Mouse (Mus musculus) lung, adult 2 months (tissue): ENCODE measurements around the gene Chd2.

ENCODE experiments used
- CTCF ChIP-seq: fragments of 200-500 bp; IDR thresholded peaks from 2 replicates; pipeline ENCODE4 v1.5.1; 2011; ENCODE audit warnings: mild to moderate bottlenecking, low read length, control low read depth; ENCODE audit not compliant: insufficient read depth
- POLR2A ChIP-seq: fragments of 200-500 bp; IDR thresholded peaks from 2 replicates; pipeline ENCODE4 v1.6.1; 2011; ENCODE audit warnings: low read depth, mild to moderate bottlenecking, control low read depth, low read length, borderline replicate concordance; ENCODE audit errors: extremely low read depth

GRCm38 (mm10) chr7:73519060-73519796 lies 22.4 kb downstream of the Chd2 start:
- TF ChIP-seq CTCF (no peak), POLR2A (no peak)
